Mouse (Mus musculus) hindbrain, embryonic 11.5 days (tissue): ENCODE results near the gene Ifitm10. TPM values are rescaled to one million over a fixed set of nuclear protein-coding genes. Genes with fewer than 3 reads are reported as not detected.
"Not testable (repeated sequence)": the region's sequence is repeated elsewhere in the genome, so short reads cannot be mapped to it uniquely, and the experiment has no call there.

ENCODE experiments used
- ATAC-seq: fragments of 200-750 bp; cut with Nextera tagmentation; 2 replicates; pipeline ENCODE4 v1.8.0; 2017; ENCODE audit warnings: mild to moderate bottlenecking, moderate TSS enrichment, moderate library complexity; ENCODE audit not compliant: low FRiP score
- DNase-seq: peaks from one replicate; pipeline ENCODE4 v3.0.0-alpha.2; 2015; ENCODE audit warnings: low spot score
- H3K27ac ChIP-seq: fragments of 300-500 bp; sonication (generic); 2 replicates; pipeline ENCODE4 v1.5.1; 2014; ENCODE audit warnings: mild to moderate bottlenecking, low read depth, low read length
- H3K27me3 ChIP-seq: fragments of 300-500 bp; sonication (generic); 2 replicates; pipeline ENCODE4 v1.6.1; 2014; ENCODE audit warnings: mild to moderate bottlenecking, low read length, moderate library complexity, mixed read lengths; ENCODE audit not compliant: control insufficient read depth, insufficient read depth
- H3K36me3 ChIP-seq: fragments of 300-500 bp; sonication (generic); 2 replicates; pipeline ENCODE4 v1.6.1; 2014; ENCODE audit warnings: mild to moderate bottlenecking, low read length, moderate library complexity, mixed read lengths; ENCODE audit not compliant: control insufficient read depth, insufficient read depth
- H3K4me1 ChIP-seq: fragments of 300-500 bp; sonication (generic); replicated peaks from 2 replicates; pipeline ENCODE4 v1.6.1; 2014; ENCODE audit warnings: low read length, mixed read lengths; ENCODE audit not compliant: control insufficient read depth, insufficient read depth
- H3K4me2 ChIP-seq: fragments of 300-500 bp; sonication (generic); replicated peaks from 2 replicates; pipeline ENCODE4 v1.6.1; 2014; ENCODE audit warnings: mild to moderate bottlenecking, low read depth, low read length
- H3K4me3 ChIP-seq: fragments of 300-500 bp; sonication (generic); 2 replicates; pipeline ENCODE4 v1.5.1; 2014; ENCODE audit warnings: low read depth, low read length
- H3K9ac ChIP-seq: fragments of 300-500 bp; sonication (generic); 2 replicates; pipeline ENCODE4 v1.6.1; 2014; ENCODE audit warnings: low read depth, low read length
- H3K9me3 ChIP-seq: fragments of 300-500 bp; sonication (generic); 2 replicates; pipeline ENCODE4 v1.6.1; 2016; ENCODE audit warnings: low read length; ENCODE audit not compliant: control insufficient read depth
- WGBS: fragments of 180-500 bp; shearing (Covaris S2); extraction: QIAGEN DNeasy Blood & Tissue Kit; methylation state at CpG from one replicate; pipeline ENCODE4 v1.1.7; 2014; 5-methylcytosine and 5-hydroxymethylcytosine counted together
- polyA plus RNA-seq: library from polyadenylated mRNA; unstranded; fragments of >200 nt; fragmentation: Nextera tagmentation; extraction: Ambion mirVana; gene quantifications from 2 replicates; pipeline ENCODE4 v1.2.1, GENCODE M21; 2014

Gene Ifitm10
- polyA plus RNA-seq, 1 experiment from 2014 or later: 0.39 TPM

DNA sequence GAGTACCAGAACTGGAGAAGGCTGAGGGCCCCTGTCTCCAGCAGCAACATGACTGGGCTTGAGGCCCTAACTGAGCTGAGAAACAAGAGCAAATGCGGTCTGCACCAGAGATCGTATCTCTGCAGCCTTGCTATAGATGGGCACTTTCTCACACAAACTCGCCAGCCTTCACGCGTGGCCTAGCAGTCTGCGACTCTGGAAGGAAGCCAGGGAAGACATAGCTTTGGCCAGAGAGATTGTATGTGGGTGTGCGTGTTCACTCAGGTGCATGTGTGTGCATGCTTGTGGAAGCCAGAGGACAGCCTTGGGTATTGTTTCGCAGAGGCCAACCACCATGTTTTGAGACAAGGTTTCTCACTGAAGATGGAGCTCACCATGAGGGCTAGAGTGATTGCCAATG lies 35.1 kb upstream of the Ifitm10 start:
- DNase-seq (no peak), ATAC-seq (no peak)
- no peaks in the 10 kb centered on the region for H3K27me3 ChIP-seq
- WGBS: 95% methylated on average over 8 of the region's 8 CpGs
- no peak overlapping the region for H3K27ac ChIP-seq
- no peak overlapping the region for H3K4me3 ChIP-seq
- no peaks in the 10 kb centered on the region for H3K4me1 ChIP-seq
- no peaks in the 10 kb centered on the region for H3K9me3 ChIP-seq
- H3K36me3 ChIP-seq: no peaks in the 10 kb centered on the region
- no peak overlapping the region for H3K4me2 ChIP-seq
- no peak overlapping the region for H3K9ac ChIP-seq

GRCm38 (mm10) chr7:142407935-142408334 lies 34.4 kb upstream of the Ifitm10 start:
- Histone ChIP-seq H3K9ac (no peak overlapping the region), H3K27ac (no peak overlapping the region), H3K36me3 (no peaks in the 10 kb centered on the region), H3K4me2 (no peak overlapping the region), H3K27me3 (no peaks in the 10 kb centered on the region), H3K9me3 (no peaks in the 10 kb centered on the region), H3K4me1 (no peaks in the 10 kb centered on the region), H3K4me3 (no peak overlapping the region)
- DNase-seq (no peak), ATAC-seq (no peak)
- 71% methylated on average over 4 of the region's 4 CpGs for WGBS

DNA sequence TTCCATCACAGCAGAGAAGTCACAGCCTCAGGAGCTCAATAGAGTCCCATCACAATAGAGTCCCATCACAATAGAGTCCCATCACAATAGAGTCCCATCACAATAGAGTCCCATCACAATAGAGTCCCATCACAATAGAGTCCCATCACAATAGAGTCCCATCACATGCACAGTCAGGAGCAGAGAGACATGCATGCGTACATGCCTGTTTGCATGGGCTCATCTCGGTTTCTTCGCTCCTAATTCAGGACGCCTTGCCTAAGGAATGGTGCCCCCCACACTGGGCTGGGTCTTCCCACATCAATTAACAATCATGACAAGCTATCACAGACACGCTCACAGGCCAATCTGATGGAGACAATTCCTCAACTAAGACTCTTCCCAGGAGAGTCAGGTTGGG lies 31.6 kb upstream of the Ifitm10 start:
- H3K4me2 ChIP-seq, H3K27me3 ChIP-seq, ATAC-seq, H3K4me1 ChIP-seq, DNase-seq, H3K9ac ChIP-seq, H3K9me3 ChIP-seq, H3K36me3 ChIP-seq, H3K4me3 ChIP-seq, H3K27ac ChIP-seq: not testable (repeated sequence)
- WGBS: 82% methylated on average over 5 of the region's 5 CpGs

DNA sequence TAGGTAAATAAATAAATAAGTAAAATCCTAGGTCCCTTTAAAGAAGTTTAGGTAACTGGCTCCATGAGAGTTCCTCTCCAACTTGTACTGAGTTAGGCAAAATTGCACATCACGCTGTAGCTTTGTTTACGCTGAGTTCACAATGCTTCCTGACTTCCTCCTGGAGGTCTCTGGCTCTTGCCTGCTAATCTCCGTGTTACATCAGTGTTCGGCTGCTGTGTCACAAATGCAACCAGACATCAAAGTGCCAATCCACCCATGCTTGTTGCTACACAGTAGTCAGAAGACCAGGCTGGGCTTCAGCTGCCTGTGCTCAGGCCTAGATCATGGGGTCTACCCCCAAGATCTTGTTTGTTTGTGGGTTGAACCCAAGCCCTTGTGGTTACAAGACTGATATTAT lies 30.0 kb upstream of the Ifitm10 start:
- DNase-seq (no peak), ATAC-seq (no peak)
- Histone ChIP-seq H3K9ac (no peak overlapping the region), H3K4me1 (no peaks in the 10 kb centered on the region), H3K27me3 (no peaks in the 10 kb centered on the region), H3K4me3 (no peak overlapping the region), H3K4me2 (no peak overlapping the region), H3K36me3 (no peaks in the 10 kb centered on the region), H3K27ac (no peak overlapping the region), H3K9me3 (no peaks in the 10 kb centered on the region)
- WGBS: 83% methylated on average over 4 of the region's 4 CpGs

GRCm38 (mm10) chr7:142400750-142401142 lies 27.2 kb upstream of the Ifitm10 start:
- 57% methylated on average over 7 of the region's 7 CpGs for WGBS
- DNase-seq (no peak), ATAC-seq (no peak)
- H3K4me2 ChIP-seq: no peak overlapping the region
- H3K9ac ChIP-seq: no peak overlapping the region
- H3K9me3 ChIP-seq: no peaks in the 10 kb centered on the region
- no peaks in the 10 kb centered on the region for H3K4me1 ChIP-seq
- H3K4me3 ChIP-seq: no peak overlapping the region
- no peaks in the 10 kb centered on the region for H3K36me3 ChIP-seq
- H3K27me3 ChIP-seq: no peaks in the 10 kb centered on the region
- H3K27ac ChIP-seq: no peak overlapping the region

- Histone ChIP-seq H3K9me3 (no peaks in the 10 kb centered on the region), H3K4me3 (no peak overlapping the region), H3K4me1 (no peaks in the 10 kb centered on the region), H3K27ac (no peak overlapping the region), H3K27me3 (no peaks in the 10 kb centered on the region), H3K36me3 (no peaks in the 10 kb centered on the region), H3K9ac (no peak overlapping the region), H3K4me2 (no peak overlapping the region)
- WGBS: 80% methylated on average over 7 of the region's 7 CpGs
- ATAC-seq: no peak
- DNase-seq: no peak
Observed at GRCm38 (mm10) chr7:142400112-142400749, 26.7 kb upstream of the Ifitm10 start.

DNA sequence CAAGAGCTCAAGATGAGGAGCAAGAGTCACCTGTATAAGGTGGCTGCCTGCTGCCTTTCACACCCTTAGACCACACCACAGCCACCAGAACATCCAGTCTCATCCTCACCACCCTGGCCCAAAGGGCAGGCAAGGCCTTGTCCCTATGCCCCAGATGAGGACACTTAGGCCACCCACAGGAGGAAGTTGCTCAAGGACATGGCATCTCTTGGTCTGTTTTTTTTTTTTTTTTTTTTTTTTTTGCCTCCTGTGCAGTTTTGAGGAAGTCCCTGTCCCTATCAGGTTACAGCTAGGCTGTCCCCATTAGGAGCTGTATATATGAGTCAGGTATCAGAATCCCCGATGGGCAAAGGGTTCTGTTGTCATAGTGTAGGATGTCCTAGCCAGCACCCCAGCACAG lies 25.7 kb upstream of the Ifitm10 start:
- ATAC-seq: no peak
- no peak for DNase-seq
- H3K9ac ChIP-seq: no peak overlapping the region
- no peaks in the 10 kb centered on the region for H3K4me1 ChIP-seq
- no peaks in the 10 kb centered on the region for H3K9me3 ChIP-seq
- H3K27ac ChIP-seq: no peak overlapping the region
- H3K36me3 ChIP-seq: no peaks in the 10 kb centered on the region
- no peak overlapping the region for H3K4me3 ChIP-seq
- no peaks in the 10 kb centered on the region for H3K27me3 ChIP-seq
- no peak overlapping the region for H3K4me2 ChIP-seq
- 81% methylated on average over 1 of the region's 1 CpGs for WGBS

DNA sequence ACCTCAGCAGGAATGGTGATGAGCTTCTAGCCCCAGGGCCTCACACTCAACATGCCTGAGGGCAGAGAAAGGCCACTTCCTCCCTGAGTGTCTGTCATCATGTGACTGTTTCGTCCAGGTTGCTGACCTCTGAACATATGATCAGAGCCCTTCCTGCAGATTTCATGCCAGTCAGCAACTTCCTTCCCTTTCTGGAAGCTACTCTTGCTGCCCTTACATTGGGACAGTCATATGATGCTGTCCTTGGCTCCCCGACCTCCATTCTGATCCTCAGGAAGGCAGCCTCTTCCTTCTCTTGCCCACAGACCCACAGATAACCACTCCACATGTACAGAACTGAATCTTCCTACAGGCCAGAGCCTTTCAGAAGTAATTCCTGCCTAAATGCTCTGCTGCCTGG lies 24.5 kb upstream of the Ifitm10 start:
- H3K27ac ChIP-seq: no peak overlapping the region

DNA sequence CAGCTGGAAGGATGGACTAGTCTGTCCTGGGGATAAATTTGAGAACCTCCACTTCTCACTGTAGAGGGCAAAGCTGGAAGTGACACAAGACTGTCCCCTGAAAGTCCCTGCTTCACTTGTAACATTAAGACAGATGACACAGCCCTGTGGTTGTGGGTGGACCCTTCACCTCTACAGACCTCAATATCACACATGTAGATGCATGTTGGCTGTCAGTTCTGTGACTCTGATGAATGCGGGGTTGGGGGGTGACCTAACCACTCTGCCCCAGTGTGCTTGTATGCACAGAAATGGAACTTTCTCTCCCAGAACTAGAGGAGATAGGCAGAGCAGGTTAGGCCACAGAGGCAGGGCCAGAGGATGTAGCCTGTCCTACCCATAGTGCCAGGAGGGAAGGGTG lies 23.1 kb upstream of the Ifitm10 start:
- Histone ChIP-seq H3K27me3 (no peaks in the 10 kb centered on the region), H3K4me2 (no peak overlapping the region), H3K4me1 (no peaks in the 10 kb centered on the region), H3K36me3 (no peaks in the 10 kb centered on the region), H3K27ac (no peak overlapping the region), H3K4me3 (no peak overlapping the region), H3K9me3 (no peaks in the 10 kb centered on the region), H3K9ac (no peak overlapping the region)
- WGBS: 87% methylated on average over 1 of the region's 1 CpGs
- no peak for DNase-seq
- no peak for ATAC-seq

More for the DNA sequence above, 24.5 kb upstream of the Ifitm10 start:
- Histone ChIP-seq H3K36me3 (no peaks in the 10 kb centered on the region), H3K4me3 (no peak overlapping the region), H3K9me3 (no peaks in the 10 kb centered on the region), H3K27me3 (no peaks in the 10 kb centered on the region), H3K9ac (no peak overlapping the region), H3K4me1 (no peaks in the 10 kb centered on the region), H3K4me2 (no peak overlapping the region)
- no peak for DNase-seq
- no peak for ATAC-seq
- WGBS: 58% methylated on average over 2 of the region's 2 CpGs
